Mouse (Mus musculus) urinary bladder, postnatal 4 days (tissue): ENCODE measurements around the gene Shisal1.

Experiments used
- DNase-seq, 2 experiments: peaks; one replicate each; pipeline ENCODE4 v3.0.0; 2021 to 2022; ENCODE audit warnings: low spot score in 2 of 2

Gene Shisal1

DNA sequence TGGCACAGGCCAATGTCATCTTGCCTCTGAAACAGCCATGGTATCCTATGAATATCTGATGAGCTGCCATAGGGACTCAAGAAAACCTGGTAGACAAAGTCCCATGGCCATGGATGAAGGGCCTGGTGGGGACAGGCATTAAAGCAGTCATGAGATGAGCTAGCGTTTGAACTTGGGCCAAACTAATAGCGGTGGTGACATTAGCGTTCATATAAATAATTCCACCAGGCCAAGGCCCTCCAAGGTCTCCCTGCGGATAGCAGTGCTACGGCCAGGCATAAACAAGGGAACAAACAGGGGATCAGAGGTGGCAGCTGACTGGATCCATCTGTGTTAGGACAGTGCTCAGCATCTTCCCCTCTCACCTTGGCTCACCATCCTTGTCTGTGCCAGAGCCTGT lies 21.2 kb downstream of the Shisal1 start:
- no peak for DNase-seq

GRCm38 (mm10) chr15:84423781-84424180 lies 23.1 kb downstream of the Shisal1 start:
- no peak for DNase-seq

GRCm38 (mm10) chr15:84418266-84418610 lies 28.7 kb downstream of the Shisal1 start:
- DNase-seq, result no peak

DNA sequence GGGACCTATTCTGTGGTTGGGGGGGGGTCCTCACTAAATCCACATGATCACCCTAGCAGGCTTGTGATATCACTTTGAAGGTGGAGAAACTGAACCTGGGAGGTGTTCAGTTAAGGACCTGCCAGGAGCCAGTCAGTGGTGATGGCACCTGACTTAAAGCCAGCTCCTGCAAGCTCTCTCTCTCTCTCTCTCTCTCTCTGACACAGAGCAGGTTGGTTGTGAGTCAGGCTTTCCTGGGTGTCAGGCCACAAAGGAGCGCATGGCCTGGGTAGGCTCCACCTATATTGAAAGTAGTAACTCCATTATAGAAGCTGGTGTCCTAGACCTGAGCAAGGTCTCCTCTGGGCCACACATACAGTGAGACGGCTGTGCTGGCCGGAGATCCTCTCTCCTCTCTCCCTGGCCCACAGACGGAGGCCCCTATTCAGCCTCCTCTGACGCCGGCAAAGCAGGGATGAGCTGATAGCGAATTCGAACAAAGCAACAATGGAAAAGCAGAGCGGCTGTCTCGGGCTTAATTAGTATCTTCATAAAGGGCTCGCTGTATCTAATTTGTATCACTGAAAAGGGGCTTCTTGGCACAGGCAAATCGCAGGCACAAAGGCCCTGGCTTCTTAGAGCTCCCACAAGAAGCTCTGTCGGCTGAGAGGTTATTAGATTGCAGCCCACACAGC lies 29.2 kb downstream of the Shisal1 start:
- DNase-seq, result no peak

- no peak for DNase-seq
These were observed 29.9 kb downstream of the Shisal1 start for GRCm38 (mm10) chr15:84417017-84417416.

DNA sequence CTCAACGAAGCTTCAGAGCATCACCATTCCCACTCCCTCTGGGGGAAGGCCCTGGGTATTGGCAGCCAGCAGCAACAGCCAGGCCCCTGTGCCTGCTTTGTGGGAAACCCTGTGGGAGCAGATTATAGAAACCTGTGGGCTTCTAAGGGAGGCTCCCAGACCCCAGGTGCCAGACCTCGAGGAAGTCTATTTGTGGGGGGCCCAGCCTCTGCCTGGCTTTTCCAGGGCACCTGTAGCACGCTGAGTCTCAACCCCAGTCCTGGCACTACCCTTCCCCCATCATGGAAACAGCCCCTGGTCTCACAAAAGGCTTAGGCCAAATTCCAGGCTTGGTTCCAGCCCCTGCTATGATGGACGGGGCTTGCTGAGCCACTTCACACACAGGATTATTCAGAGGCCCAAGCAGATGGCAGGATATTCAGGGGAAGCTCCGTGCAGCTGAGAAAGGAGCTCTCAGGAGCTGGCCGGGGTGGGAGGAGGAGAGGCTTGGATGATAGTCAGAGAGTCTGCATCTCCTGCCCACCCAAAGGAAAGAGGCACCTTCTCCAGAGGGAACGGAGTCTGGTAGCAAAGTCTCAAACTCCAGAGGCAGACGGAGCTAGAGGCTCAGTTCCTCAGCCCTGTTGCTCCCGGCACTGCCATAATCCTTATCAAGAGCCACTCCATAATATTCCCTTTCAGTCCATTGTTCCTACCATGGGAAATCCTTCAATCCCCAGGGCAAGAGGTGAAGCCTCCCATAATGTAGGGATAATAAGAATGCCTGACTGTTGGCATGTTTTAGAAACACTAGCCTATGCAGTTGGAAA lies 32.7 kb downstream of the Shisal1 start:
- DNase-seq, result no peak

DNA sequence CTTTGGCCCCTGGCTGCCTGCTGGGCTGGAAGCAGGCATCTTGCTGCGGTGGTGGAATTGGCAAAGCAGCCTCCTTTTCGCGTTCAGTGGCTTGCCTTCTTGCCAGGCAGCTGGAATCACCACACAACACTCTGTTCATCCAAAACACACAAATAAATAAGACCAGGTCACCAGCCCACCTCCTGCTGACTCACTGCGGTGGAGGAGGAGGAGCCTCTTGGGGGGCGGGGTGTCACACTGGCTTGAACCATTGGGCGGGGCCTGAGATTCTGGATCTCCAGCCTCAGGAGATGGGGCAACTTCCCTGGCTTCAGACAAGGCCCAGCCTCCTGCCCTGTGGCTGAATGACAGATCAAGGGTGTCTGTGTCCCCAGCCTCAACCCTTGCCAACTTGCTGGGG lies 34.5 kb downstream of the Shisal1 start:
- DNase-seq, result peak; percentile 41 to 75

DNA sequence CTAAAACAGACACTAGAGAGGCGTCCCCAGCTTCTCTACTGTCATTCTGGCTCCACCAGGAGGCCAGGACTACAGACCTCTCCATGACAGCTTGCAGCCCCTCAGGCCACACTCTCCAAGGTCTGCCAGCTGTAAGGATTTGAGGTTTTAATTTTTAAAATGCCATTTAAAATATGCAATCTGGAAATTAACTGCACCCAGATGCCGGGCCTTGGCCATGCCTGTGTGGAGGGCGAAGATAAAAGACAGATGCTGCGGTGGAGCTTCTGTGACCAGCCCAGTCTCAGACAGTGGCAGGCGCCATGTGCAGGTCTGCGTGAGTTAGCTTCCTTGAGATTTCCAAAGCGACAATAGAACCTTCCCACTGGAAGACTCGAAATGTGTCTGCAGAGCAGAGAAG lies 36.8 kb downstream of the Shisal1 start:
- no peak for DNase-seq

- no peak for DNase-seq
These were observed 38.3 kb downstream of the Shisal1 start for GRCm38 (mm10) chr15:84408576-84408975.

DNA sequence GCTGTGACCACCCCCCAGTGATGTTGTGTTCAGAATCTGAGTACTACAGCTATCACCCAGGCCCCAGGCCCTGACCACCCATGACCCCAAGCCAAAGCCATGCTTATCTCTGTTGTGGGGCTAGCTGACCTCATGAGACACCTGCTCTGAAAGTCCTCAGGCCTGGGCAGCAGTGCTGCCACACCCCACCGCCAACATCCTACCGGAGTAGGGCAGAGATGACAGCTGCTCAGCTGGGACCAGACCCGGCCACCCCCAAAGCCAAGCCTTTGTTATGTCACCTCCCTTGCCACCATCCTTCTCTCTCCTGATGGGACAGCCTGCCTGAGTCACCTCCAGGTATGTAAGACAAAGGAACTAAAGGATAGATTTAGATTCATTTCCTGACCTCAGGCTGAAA lies 41.1 kb downstream of the Shisal1 start:
- no peak for DNase-seq

- DNase-seq, result no peak
These were observed 43.3 kb downstream of the Shisal1 start for GRCm38 (mm10) chr15:84403454-84404113.

GRCm38 (mm10) chr15:84398617-84399016 lies 48.3 kb downstream of the Shisal1 start:
- no peak for DNase-seq

DNA sequence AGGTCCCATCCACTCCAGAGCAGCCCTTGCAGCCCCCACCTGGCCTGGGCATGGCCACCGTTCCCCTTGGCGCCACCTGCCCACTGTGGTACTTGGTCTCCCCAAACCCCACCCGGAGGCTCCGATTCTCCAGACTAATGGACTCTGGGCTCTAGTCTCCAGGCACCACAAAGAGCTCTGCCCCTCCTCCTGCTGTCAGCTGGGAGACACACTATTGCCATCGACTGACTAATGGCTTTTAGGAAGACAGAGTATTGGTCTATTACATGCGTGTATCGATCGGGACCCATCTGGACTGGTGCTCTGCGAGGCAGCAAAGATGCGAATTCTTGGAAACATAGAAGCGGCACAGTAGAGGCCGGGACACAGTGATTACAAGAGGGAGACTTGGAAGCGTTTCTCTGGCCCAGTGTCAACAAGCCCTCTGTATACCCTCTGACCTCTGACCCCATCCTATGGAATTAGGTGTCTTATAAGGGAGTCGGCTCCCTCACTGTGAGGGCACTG lies 49.2 kb downstream of the Shisal1 start:
- DNase-seq, result no peak

- DNase-seq, result no peak
These were observed 51.4 kb downstream of the Shisal1 start for GRCm38 (mm10) chr15:84395341-84396067.

DNA sequence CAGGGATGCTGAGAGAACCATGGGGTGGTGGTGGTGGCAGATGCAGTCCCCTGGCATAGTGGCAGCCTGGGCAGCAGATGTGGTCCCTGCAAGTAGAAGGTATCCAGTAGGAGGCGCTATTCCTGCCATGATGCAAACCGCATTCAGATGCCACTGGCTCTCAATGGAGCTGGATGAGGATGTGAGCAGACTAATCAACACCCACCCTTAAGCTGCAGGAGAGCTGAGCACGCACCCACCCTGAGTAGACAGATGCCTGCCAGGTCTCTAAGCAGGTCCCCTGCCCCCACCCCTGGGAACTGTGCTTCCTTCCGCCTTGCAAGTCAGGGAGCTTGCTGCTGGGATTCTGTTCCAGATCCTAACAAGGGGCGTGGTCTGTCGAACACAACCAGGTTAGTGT lies 53.6 kb downstream of the Shisal1 start:
- DNase-seq, result no peak

GRCm38 (mm10) chr15:84392840-84393239 lies 54.1 kb downstream of the Shisal1 start:
- DNase-seq, result no peak

GRCm38 (mm10) chr15:84392131-84392530 lies 54.8 kb downstream of the Shisal1 start:
- no peak for DNase-seq

DNA sequence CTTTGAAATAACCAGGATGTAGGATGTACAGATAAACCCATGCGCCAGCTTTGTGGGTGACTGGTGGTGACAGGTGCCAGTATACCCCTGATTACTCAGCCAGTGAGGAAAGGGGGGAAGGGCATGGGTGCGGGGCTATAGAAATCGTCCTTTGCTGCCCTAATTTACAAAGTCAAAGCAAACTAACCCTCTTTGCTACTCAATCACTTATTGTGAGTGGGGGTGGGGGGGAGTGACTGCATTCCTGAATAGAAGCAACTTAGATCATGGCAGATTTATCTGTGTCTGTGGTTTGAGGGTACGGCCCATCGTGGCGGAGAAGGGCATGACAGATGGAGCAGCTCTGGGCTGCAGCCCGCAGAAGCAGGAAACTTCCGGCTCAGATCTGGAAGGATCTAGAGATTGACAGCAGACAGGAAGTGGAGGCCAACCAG lies 58.2 kb downstream of the Shisal1 start:
- no peak for DNase-seq

DNA sequence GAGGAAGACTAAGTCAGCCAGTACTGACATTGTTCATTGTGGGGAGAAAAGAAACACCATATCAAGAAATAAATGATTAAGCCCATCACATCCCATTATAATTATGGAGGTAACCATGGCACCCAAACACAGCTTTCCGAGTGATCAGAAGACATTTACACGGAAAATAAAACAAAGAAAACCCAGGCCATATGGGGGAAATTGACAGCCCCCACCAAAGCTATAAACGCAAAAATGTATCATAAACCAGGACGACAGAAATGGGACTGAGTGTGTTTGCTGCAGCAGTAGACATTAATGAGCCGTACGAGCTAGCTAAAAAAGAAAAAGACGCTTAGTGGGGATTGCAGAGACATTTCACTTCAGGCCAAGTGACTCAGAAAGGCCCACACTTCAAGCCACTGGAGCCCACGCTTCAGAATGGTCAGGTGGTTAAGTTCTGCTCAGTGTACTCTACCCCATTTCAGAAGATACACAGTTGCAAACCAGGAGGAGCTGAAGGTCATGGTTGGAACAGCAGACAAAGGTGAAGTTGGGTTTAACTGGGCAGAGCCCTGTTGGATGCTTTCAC lies 60.8 kb downstream of the Shisal1 start:
- DNase-seq, result no peak

GRCm38 (mm10) chr15:84384066-84384465 lies 62.8 kb downstream of the Shisal1 start:
- no peak for DNase-seq

DNA sequence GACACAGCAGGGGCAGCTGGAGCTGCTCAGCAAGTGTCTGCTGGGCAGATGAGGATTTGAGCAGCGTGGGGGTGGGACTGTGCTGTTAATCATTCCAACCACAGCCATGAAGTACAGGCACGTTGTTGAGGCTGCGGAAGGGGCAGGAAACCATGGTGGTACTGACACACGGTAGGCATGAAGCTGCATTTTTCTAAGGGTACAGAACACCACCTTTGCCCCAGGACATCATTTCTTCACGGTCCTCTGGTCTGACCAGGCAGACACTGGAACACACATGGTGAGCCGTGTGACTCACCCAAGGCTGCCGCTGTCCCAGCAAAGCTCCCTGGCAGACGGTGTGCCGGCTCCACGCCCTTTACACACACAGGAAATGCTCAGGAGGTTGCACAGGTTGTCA lies 66.7 kb downstream of the Shisal1 start:
- no peak for DNase-seq

GRCm38 (mm10) chr15:84378734-84379133 lies 68.2 kb downstream of the Shisal1 start:
- DNase-seq, result no peak
